Mouse (Mus musculus): ENCODE measurements around the gene Tnn. TPM values are rescaled to one million over a fixed set of nuclear protein-coding genes. Genes with fewer than 3 reads are reported as not detected.

The Tnn gene
- total and polyA plus RNA-seq, 3 experiments = 0.13 TPM; not detected in 2

DNA sequence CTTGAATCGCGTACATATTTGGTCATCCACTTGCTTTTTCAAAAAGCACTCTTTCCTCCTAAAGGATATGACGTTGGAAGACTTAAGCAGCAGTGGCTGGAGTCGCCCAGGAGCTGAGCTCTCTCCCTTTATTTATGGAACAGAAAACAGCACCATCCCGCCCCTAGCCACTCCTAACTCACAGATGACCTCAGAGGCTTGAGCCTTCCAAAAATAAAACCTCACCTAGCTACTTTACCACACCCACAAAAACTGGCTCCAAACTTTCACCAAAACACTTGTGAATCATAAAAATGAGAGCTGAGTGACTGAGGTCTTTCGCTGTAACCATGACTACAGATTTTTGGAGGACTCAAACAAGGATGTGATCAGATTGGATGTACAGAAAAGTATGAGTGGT is 92.8 kb downstream of the Tnn start:
- in situ Hi-C loops (cut with MboI; ENCODE audit: low pct_ligation_motif_present, low pct_unique_long_range_greater_than_20kb, low sequenced_read_pairs) = loop anchor here (10.0 to 25.0 kb wide), 2 partner anchors 146 to 673 kb away; no protein-coding TSS in a partner anchor
- Histone ChIP-seq H3K4me2 (ENCODE audit: insufficient read depth, low read depth, poor library complexity, severe bottlenecking) (no peak overlapping the region), H3K27ac (ENCODE audit: insufficient read depth, low read depth) (no peak overlapping the region), H3K79me2 (replicated peaks; ENCODE audit: control insufficient read depth, extremely low read depth, insufficient read depth, poor library complexity, severe bottlenecking) (no peaks in the 10 kb centered on the region; the same call in 1 of the 2 replicates), H3K9ac (ENCODE audit: insufficient read depth, low read depth) (no peak overlapping the region), H3K4me1 (ENCODE audit: control insufficient read depth in 1 of 2, insufficient read depth in 2 of 2) (peaks cover 15 to 36% of the 10 kb centered on the region in 2 experiments), H3K9me3 (replicated peaks; ENCODE audit: low read length) (no peaks in the 10 kb centered on the region), H3K36me3 (replicated peaks in 1 of 2; ENCODE audit: control insufficient read depth in 1 of 2, insufficient read depth in 1 of 2, low read length in 1 of 2) (peaks cover 5 to 33% of the 10 kb centered on the region in 2 experiments), H3K4me3 (replicated peaks in 1 of 3; ENCODE audit: low read depth in 2 of 3, low read length in 2 of 3, poor library complexity in 1 of 3) (no peak overlapping the region), H3K27me3 (replicated peaks) (no peaks in the 10 kb centered on the region)
- dilution Hi-C loops (cut with MboI; ENCODE audit: extremely low pct_ligation_motif_present, extremely low pct_unique_long_range_greater_than_20kb, low sequenced_read_pairs) = no loop called here
- DNase-seq (ENCODE audit: extremely low read depth) = no peak
- no peak for TF ChIP-seq JUND (conservative IDR thresholded peaks at IDR 0.05; ENCODE audit: low read depth, low read length)
- TF ChIP-seq ZC3H11A (IDR thresholded peaks at IDR 0.05; ENCODE audit: low read depth, low read length) = no peak
- TF ChIP-seq IRF4 (IDR thresholded peaks at IDR 0.05; ENCODE audit: low read depth, low read length) = no peak
- no peak for TF ChIP-seq POLR2A (IDR thresholded peaks at IDR 0.05; ENCODE audit: low read depth, low read length)
- TF ChIP-seq MXI1 (IDR thresholded peaks at IDR 0.05; ENCODE audit: low read depth, low read length) = no peak
- TF ChIP-seq HCFC1 (IDR thresholded peaks at IDR 0.05; ENCODE audit: low read depth, low read length) = no peak
- no peak for TF ChIP-seq USF2 (conservative IDR thresholded peaks at IDR 0.05; ENCODE audit: low read depth, low read length)
- TF ChIP-seq MYC (IDR thresholded peaks at IDR 0.05; ENCODE audit: low read depth, low read length) = no peak

DNA sequence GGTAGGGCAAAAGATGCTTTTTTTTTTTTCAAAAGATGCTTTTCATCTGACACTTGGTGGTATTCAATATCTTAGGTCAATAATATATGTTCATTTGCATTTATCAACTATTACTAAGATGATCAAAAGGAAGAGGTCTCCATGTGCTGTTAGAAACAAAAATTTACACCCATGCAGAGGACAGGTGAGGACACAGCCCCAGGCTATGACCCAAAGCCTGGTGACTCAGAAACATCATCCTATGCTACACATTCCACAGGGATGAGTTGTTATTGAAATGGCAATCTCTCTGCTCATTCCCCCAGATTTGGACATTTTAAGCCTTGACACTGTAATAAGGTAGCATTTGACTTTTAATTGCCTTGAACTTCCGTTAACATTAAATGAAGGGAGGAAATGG is 93.5 kb downstream of the Tnn start:
- Histone ChIP-seq H3K9me3 (replicated peaks; ENCODE audit: low read length) (no peaks in the 10 kb centered on the region), H3K27ac (ENCODE audit: insufficient read depth, low read depth) (no peak overlapping the region), H3K27me3 (replicated peaks) (no peaks in the 10 kb centered on the region), H3K4me1 (ENCODE audit: control insufficient read depth in 1 of 2, insufficient read depth in 2 of 2) (peaks cover 15 to 42% of the 10 kb centered on the region in 2 experiments), H3K4me3 (replicated peaks in 1 of 3; ENCODE audit: low read depth in 2 of 3, low read length in 2 of 3, poor library complexity in 1 of 3) (no peak overlapping the region), H3K4me2 (ENCODE audit: insufficient read depth, low read depth, poor library complexity, severe bottlenecking) (no peak overlapping the region), H3K36me3 (replicated peaks in 1 of 2; ENCODE audit: control insufficient read depth in 1 of 2, insufficient read depth in 1 of 2, low read length in 1 of 2) (peaks cover 5 to 32% of the 10 kb centered on the region in 2 experiments), H3K9ac (ENCODE audit: insufficient read depth, low read depth) (no peak overlapping the region), H3K79me2 (replicated peaks; ENCODE audit: control insufficient read depth, extremely low read depth, insufficient read depth, poor library complexity, severe bottlenecking) (no peaks in the 10 kb centered on the region; the same call in 1 of the 2 replicates)
- DNase-seq (ENCODE audit: extremely low read depth) = no peak
- dilution Hi-C loops (cut with MboI; ENCODE audit: extremely low pct_ligation_motif_present, extremely low pct_unique_long_range_greater_than_20kb, low sequenced_read_pairs) (no loop called here), in situ Hi-C loops (cut with MboI; ENCODE audit: low pct_ligation_motif_present, low pct_unique_long_range_greater_than_20kb, low sequenced_read_pairs) (loop anchor here (5.0 to 25.0 kb wide), 3 partner anchors 63 to 673 kb away; no protein-coding TSS in a partner anchor)
- TF ChIP-seq MYC (IDR thresholded peaks at IDR 0.05; ENCODE audit: low read depth, low read length) (no peak), USF2 (conservative IDR thresholded peaks at IDR 0.05; ENCODE audit: low read depth, low read length) (no peak), JUND (conservative IDR thresholded peaks at IDR 0.05; ENCODE audit: low read depth, low read length) (no peak), ZNF384 (IDR thresholded peaks at IDR 0.05; ENCODE audit: low read depth, low read length) (no peak), RCOR1 (conservative IDR thresholded peaks at IDR 0.05; ENCODE audit: low read depth, low read length) (no peak), MAZ (IDR thresholded peaks at IDR 0.05; ENCODE audit: low read depth, low read length) (no peak), POLR2AphosphoS2 (IDR thresholded peaks at IDR 0.05; ENCODE audit: low read depth, low read length) (no peak)

DNA sequence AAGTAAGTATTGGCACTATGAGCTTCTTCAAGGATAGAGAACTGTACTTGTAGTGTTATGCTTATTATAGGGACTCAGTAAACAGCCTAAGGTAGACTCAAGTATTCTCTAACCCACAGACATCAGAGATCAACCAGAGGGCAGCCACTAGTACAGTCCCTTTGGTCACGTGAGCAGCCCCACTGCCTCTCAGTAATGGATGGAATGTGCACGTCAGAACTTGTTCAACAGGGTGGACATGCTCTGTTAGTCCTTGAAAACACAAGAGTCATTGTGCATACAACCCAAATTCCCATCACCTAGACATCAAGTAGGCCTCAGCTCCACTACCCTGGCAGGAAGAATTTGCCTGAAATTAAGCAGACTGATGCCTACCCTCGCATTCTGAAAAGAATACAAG is 95.7 kb downstream of the Tnn start:
- H3K4me3 ChIP-seq (replicated peaks in 1 of 3; ENCODE audit: low read depth in 2 of 3, low read length in 2 of 3, poor library complexity in 1 of 3) = no peak overlapping the region
- DNase-seq (ENCODE audit: extremely low read depth) = no peak
- H3K4me2 ChIP-seq (ENCODE audit: insufficient read depth, low read depth, poor library complexity, severe bottlenecking) = no peak overlapping the region
- no peak overlapping the region for H3K27ac ChIP-seq (ENCODE audit: insufficient read depth, low read depth)
- in situ Hi-C loops (cut with MboI; ENCODE audit: low pct_ligation_motif_present, low pct_unique_long_range_greater_than_20kb, low sequenced_read_pairs) (loop anchor here (5.0 to 25.0 kb wide), 2 partner anchors 60 to 670 kb away; no protein-coding TSS in a partner anchor), dilution Hi-C loops (cut with MboI; ENCODE audit: extremely low pct_ligation_motif_present, extremely low pct_unique_long_range_greater_than_20kb, low sequenced_read_pairs) (no loop called here)
- H3K4me1 ChIP-seq (ENCODE audit: control insufficient read depth in 1 of 2, insufficient read depth in 2 of 2) = peaks cover 33 to 62% of the 10 kb centered on the region in 2 experiments
- peaks cover 3% of the 10 kb centered on the region; the same call in 1 of the 2 replicates for H3K79me2 ChIP-seq (replicated peaks; ENCODE audit: control insufficient read depth, extremely low read depth, insufficient read depth, poor library complexity, severe bottlenecking)
- H3K9ac ChIP-seq (ENCODE audit: insufficient read depth, low read depth) = no peak overlapping the region
- H3K36me3 ChIP-seq (replicated peaks in 1 of 2; ENCODE audit: control insufficient read depth in 1 of 2, insufficient read depth in 1 of 2, low read length in 1 of 2) = peaks cover 5 to 30% of the 10 kb centered on the region in 2 experiments
- H3K27me3 ChIP-seq (replicated peaks) = no peaks in the 10 kb centered on the region
- H3K9me3 ChIP-seq (replicated peaks; ENCODE audit: low read length) = no peaks in the 10 kb centered on the region
- TF ChIP-seq TCF12 (IDR thresholded peaks at IDR 0.05; ENCODE audit: low read depth, low read length) (no peak), ZMIZ1 (IDR thresholded peaks at IDR 0.05; ENCODE audit: low read depth, low read length) (no peak), MAFK (IDR thresholded peaks at IDR 0.05; ENCODE audit: insufficient replicate concordance, low read length) (no peak), PAX5 (IDR thresholded peaks at IDR 0.05; ENCODE audit: low read length) (no peak), NRF1 (IDR thresholded peaks at IDR 0.05; ENCODE audit: low read depth, low read length) (no peak), KAT2A (IDR thresholded peaks at IDR 0.05; ENCODE audit: insufficient replicate concordance, low read length) (no peak), UBTF (IDR thresholded peaks at IDR 0.05; ENCODE audit: low read depth, low read length) (no peak), USF2 (conservative IDR thresholded peaks at IDR 0.05; ENCODE audit: low read depth, low read length) (peak; percentile 61), BHLHE40 (IDR thresholded peaks at IDR 0.05; ENCODE audit: low read depth, low read length) (peak; percentile 79), ZNF384 (IDR thresholded peaks at IDR 0.05; ENCODE audit: low read depth, low read length) (no peak), NELFE (IDR thresholded peaks at IDR 0.05; ENCODE audit: low read depth, low read length) (no peak), USF1 (IDR thresholded peaks at IDR 0.05; ENCODE audit: low read depth, low read length) (peak; percentile 80), IRF4 (IDR thresholded peaks at IDR 0.05; ENCODE audit: low read depth, low read length) (no peak), CHD1 (IDR thresholded peaks at IDR 0.05; ENCODE audit: low read depth, low read length) (no peak), JUN (IDR thresholded peaks at IDR 0.05; ENCODE audit: insufficient read depth, low read depth, low read length) (no peak), ZKSCAN1 (IDR thresholded peaks at IDR 0.05; ENCODE audit: borderline replicate concordance, low read depth, low read length) (no peak)
